Mouse (Mus musculus): Measurements from ENCODE around the gene Fbn1. TPM values are rescaled to one million over a fixed set of nuclear protein-coding genes. Genes with fewer than 3 reads are reported as not detected.

Fbn1 gene
- 32.8 and 35.1 TPM in 2 replicates for polyA plus RNA-seq (2015; fragmentation: Nextera tagmentation; extraction: Ambion mirVana)

DNA sequence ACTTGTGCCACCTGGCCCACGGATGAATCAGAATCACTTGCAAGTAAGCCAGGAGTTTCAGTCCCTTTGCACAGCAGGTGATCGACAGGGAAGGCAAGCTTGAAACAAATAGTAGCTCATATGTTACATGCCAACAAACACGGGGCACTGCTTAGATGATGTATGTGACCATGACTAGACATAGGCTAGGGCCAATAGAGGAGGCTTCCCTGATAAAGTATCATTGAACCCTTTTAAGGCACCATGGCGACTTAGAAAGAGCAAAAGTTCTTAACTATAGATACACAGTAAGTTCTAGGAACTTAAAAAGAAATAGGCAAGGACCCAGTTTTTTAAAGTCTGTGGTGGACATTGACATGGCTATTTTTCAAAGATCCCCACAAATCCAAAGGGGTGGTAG lies at the start of gene Fbn1:
Gene Fbn1, minus strand, starts transcription at position 101 of the 400 bp plus-strand sequence.
- WGBS: 69% methylated on average over 4 of the region's 4 CpGs

DNA sequence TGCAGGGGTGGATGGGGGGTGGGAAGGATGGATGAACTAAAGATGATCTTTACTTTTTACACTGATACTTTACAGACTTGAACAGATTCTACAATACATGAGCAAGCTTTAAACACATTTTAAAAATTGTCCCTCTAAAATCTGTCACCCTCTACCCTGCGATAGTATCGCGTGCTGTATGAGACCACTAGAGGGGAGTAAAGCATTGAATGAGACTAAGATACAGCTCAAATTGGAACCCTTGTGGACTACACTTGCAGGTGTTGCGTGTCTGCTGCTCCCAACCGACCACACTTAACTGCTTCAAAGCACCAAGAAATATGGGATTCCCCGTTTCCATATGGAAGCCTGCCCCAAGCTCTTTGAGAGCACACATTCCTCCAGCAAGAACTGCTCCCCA lies 48.0 kb upstream of the Fbn1 start:
- Histone ChIP-seq H3K9me3 (ENCODE audit: control insufficient read depth, low read length) (no peaks in the 10 kb centered on the region; the same call in 1 of the 2 replicates), H3K4me1 (replicated peaks; ENCODE audit: control insufficient read depth, insufficient read depth, low read length) (no peaks in the 10 kb centered on the region), H3K4me2 (ENCODE audit: low read depth, low read length) (no peak overlapping the region), H3K27ac (ENCODE audit: low read length) (no peak overlapping the region), H3K36me3 (ENCODE audit: control insufficient read depth, insufficient read depth, low read length) (no peaks in the 10 kb centered on the region), H3K9ac (ENCODE audit: low read length) (no peak overlapping the region), H3K27me3 (ENCODE audit: control insufficient read depth, insufficient read depth, low read depth, low read length) (no peaks in the 10 kb centered on the region), H3K4me3 (ENCODE audit: low read length) (no peak overlapping the region)
- 76% methylated on average over 6 of the region's 6 CpGs for WGBS
- ATAC-seq (ENCODE audit: low read depth): no peak

More for the DNA sequence above, at the start of gene Fbn1:
- ATAC-seq (ENCODE audit: low read depth): no peak
- Histone ChIP-seq H3K9ac (ENCODE audit: low read length) (peak within 1 kb of the TSS; percentile 83), H3K9me3 (ENCODE audit: control insufficient read depth, low read length) (no peaks in the 10 kb centered on the region), H3K27ac (ENCODE audit: low read length) (peak within 1 kb of the TSS; percentile 92), H3K4me1 (replicated peaks; ENCODE audit: control insufficient read depth, insufficient read depth, low read length) (peaks cover 9% of the 10 kb centered on the region), H3K4me3 (ENCODE audit: low read length) (peak within 1 kb of the TSS; percentile 76), H3K4me2 (ENCODE audit: low read depth, low read length) (peak within 1 kb of the TSS; percentile 92), H3K36me3 (ENCODE audit: control insufficient read depth, insufficient read depth, low read length) (no peaks in the 10 kb centered on the region), H3K27me3 (ENCODE audit: control insufficient read depth, insufficient read depth, low read depth, low read length) (peaks cover 5% of the 10 kb centered on the region; the same call in 1 of the 2 replicates)

GRCm38 (mm10) chr2:125548806-125549578 lies 41.2 kb upstream of the Fbn1 start:
- H3K4me2 ChIP-seq (ENCODE audit: low read depth, low read length): no peak overlapping the region
- WGBS: 40% methylated on average over 1 of the region's 1 CpGs

DNA sequence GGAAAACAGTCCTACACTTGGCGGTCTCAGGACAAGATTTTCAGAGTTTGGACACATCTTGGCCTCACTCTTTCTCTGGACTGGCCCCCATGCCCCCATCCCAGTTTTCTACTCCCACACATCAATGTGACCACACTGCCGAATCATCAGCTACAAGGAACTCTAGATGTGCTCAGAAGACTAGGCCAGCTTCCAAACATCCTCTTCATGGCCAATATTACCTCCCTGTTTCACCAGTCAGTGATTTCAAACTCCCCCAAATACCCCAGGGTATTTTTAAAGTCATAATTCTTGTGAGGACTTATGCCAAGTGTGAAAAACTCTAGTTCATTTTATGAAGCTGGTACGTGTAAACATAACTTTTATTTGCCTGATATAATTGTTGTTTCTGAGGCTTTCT lies 37.2 kb upstream of the Fbn1 start:
- Histone ChIP-seq H3K4me3 (ENCODE audit: low read length) (no peak overlapping the region), H3K4me1 (replicated peaks; ENCODE audit: control insufficient read depth, insufficient read depth, low read length) (no peaks in the 10 kb centered on the region), H3K27ac (ENCODE audit: low read length) (no peak overlapping the region), H3K4me2 (ENCODE audit: low read depth, low read length) (no peak overlapping the region), H3K9me3 (ENCODE audit: control insufficient read depth, low read length) (no peaks in the 10 kb centered on the region), H3K9ac (ENCODE audit: low read length) (no peak overlapping the region), H3K27me3 (ENCODE audit: control insufficient read depth, insufficient read depth, low read depth, low read length) (no peaks in the 10 kb centered on the region), H3K36me3 (ENCODE audit: control insufficient read depth, insufficient read depth, low read length) (no peaks in the 10 kb centered on the region)
- ATAC-seq (ENCODE audit: low read depth): no peak
- WGBS: 66% methylated on average over 3 of the region's 3 CpGs

More at GRCm38 (mm10) chr2:125548806-125549578, 41.2 kb upstream of the Fbn1 start:
- no peaks in the 10 kb centered on the region for H3K4me1 ChIP-seq (replicated peaks; ENCODE audit: control insufficient read depth, insufficient read depth, low read length)
- H3K36me3 ChIP-seq (ENCODE audit: control insufficient read depth, insufficient read depth, low read length): no peaks in the 10 kb centered on the region
- no peaks in the 10 kb centered on the region for H3K9me3 ChIP-seq (ENCODE audit: control insufficient read depth, low read length)
- no peak overlapping the region for H3K27ac ChIP-seq (ENCODE audit: low read length)
- H3K27me3 ChIP-seq (ENCODE audit: control insufficient read depth, insufficient read depth, low read depth, low read length): no peaks in the 10 kb centered on the region
- no peak overlapping the region for H3K4me3 ChIP-seq (ENCODE audit: low read length)
- H3K9ac ChIP-seq (ENCODE audit: low read length): no peak overlapping the region
- no peak for ATAC-seq (ENCODE audit: low read depth)

DNA sequence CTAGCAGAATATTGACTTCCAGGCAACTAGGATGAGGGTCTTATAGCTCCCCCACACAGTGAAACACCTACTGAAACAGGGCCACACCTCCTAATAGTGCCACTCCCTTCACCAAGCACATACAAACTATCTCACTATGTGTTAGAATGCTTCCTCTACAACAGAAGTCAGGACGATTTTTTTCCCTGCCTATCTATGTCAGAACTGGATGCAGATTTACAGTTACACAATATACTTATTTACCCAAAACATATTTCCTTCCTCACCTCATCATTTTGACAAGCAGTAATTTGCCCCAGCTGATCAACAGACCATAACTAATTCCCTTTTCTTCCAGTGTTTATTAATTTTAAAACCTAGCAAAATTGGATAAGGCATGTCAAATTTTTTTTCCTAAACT lies 35.9 kb upstream of the Fbn1 start:
- Histone ChIP-seq H3K36me3 (ENCODE audit: control insufficient read depth, insufficient read depth, low read length) (no peaks in the 10 kb centered on the region), H3K9ac (ENCODE audit: low read length) (no peak overlapping the region), H3K4me3 (ENCODE audit: low read length) (no peak overlapping the region), H3K27ac (ENCODE audit: low read length) (no peak overlapping the region), H3K27me3 (ENCODE audit: control insufficient read depth, insufficient read depth, low read depth, low read length) (no peaks in the 10 kb centered on the region), H3K9me3 (ENCODE audit: control insufficient read depth, low read length) (no peaks in the 10 kb centered on the region), H3K4me1 (replicated peaks; ENCODE audit: control insufficient read depth, insufficient read depth, low read length) (no peaks in the 10 kb centered on the region), H3K4me2 (ENCODE audit: low read depth, low read length) (no peak overlapping the region)
- peak; percentile 41 for ATAC-seq (ENCODE audit: low read depth)
- WGBS: 29% methylated on average over 1 of the region's 1 CpGs

DNA sequence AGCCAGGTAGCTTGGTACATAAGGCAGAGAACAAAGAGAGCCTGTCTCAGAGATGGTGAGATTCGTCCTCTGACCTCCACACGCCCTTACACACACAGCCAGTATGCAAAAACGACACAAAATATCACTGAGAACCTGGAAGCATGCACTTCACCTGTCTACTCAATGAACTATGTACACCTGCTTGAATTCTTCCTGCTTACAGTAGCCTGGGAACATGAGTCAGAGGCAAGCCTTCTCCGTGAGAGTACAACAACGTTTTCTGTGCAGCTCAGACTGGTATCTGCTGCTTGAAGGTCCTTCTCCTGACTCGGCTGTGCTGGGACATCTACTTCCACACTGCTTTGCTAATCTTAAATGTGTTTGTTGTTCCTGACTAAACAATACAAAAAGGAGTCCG lies 33.7 kb upstream of the Fbn1 start:
- no peaks in the 10 kb centered on the region for H3K4me1 ChIP-seq (replicated peaks; ENCODE audit: control insufficient read depth, insufficient read depth, low read length)
- 59% methylated on average over 7 of the region's 7 CpGs for WGBS
- no peaks in the 10 kb centered on the region for H3K36me3 ChIP-seq (ENCODE audit: control insufficient read depth, insufficient read depth, low read length)
- no peak for ATAC-seq (ENCODE audit: low read depth)
- no peak overlapping the region for H3K4me2 ChIP-seq (ENCODE audit: low read depth, low read length)
- H3K27me3 ChIP-seq (ENCODE audit: control insufficient read depth, insufficient read depth, low read depth, low read length): no peaks in the 10 kb centered on the region
- no peak overlapping the region for H3K27ac ChIP-seq (ENCODE audit: low read length)
- no peaks in the 10 kb centered on the region for H3K9me3 ChIP-seq (ENCODE audit: control insufficient read depth, low read length)
- no peak overlapping the region for H3K9ac ChIP-seq (ENCODE audit: low read length)
- no peak overlapping the region for H3K4me3 ChIP-seq (ENCODE audit: low read length)

DNA sequence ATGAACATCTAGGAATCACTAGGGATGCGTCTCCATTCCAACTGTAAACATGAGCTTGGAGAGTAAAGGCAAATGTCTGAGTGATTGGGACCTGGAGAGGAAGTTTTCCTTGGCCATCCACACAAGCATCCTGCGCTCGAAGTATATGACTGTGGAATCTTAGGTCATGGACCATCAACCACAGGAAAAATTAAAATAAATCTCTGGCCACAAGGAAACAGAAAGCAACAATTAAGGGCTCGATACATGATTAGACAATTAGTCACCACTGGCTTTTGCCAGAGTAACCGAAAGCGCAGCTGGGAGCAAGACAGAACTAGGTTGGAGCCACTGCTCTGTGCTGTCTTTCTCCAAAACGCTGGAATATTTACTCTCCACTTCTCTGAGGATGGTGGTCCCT lies 32.8 kb upstream of the Fbn1 start:
- H3K36me3 ChIP-seq (ENCODE audit: control insufficient read depth, insufficient read depth, low read length): no peaks in the 10 kb centered on the region

GRCm38 (mm10) chr2:125539640-125540039 lies 31.8 kb upstream of the Fbn1 start:
- Histone ChIP-seq H3K36me3 (ENCODE audit: control insufficient read depth, insufficient read depth, low read length) (no peaks in the 10 kb centered on the region), H3K27me3 (ENCODE audit: control insufficient read depth, insufficient read depth, low read depth, low read length) (no peaks in the 10 kb centered on the region), H3K4me3 (ENCODE audit: low read length) (no peak overlapping the region), H3K4me1 (replicated peaks; ENCODE audit: control insufficient read depth, insufficient read depth, low read length) (no peaks in the 10 kb centered on the region), H3K9me3 (ENCODE audit: control insufficient read depth, low read length) (no peaks in the 10 kb centered on the region), H3K27ac (ENCODE audit: low read length) (no peak overlapping the region), H3K9ac (ENCODE audit: low read length) (no peak overlapping the region), H3K4me2 (ENCODE audit: low read depth, low read length) (no peak overlapping the region)
- no peak for ATAC-seq (ENCODE audit: low read depth)
- 81% methylated on average over 3 of the region's 3 CpGs for WGBS

More for the DNA sequence above, 32.8 kb upstream of the Fbn1 start:
- no peak for ATAC-seq (ENCODE audit: low read depth)
- Histone ChIP-seq H3K9ac (ENCODE audit: low read length) (no peak overlapping the region), H3K4me1 (replicated peaks; ENCODE audit: control insufficient read depth, insufficient read depth, low read length) (no peaks in the 10 kb centered on the region), H3K4me3 (ENCODE audit: low read length) (no peak overlapping the region), H3K27ac (ENCODE audit: low read length) (no peak overlapping the region), H3K27me3 (ENCODE audit: control insufficient read depth, insufficient read depth, low read depth, low read length) (no peaks in the 10 kb centered on the region), H3K4me2 (ENCODE audit: low read depth, low read length) (no peak overlapping the region), H3K9me3 (ENCODE audit: control insufficient read depth, low read length) (no peaks in the 10 kb centered on the region)
- 75% methylated on average over 7 of the region's 7 CpGs for WGBS

- H3K9me3 ChIP-seq (ENCODE audit: control insufficient read depth, low read length): no peaks in the 10 kb centered on the region
- H3K4me3 ChIP-seq (ENCODE audit: low read length): no peak overlapping the region
- no peak overlapping the region for H3K9ac ChIP-seq (ENCODE audit: low read length)
- H3K4me1 ChIP-seq (replicated peaks; ENCODE audit: control insufficient read depth, insufficient read depth, low read length): no peaks in the 10 kb centered on the region
- ATAC-seq (ENCODE audit: low read depth): peak; percentile 61; the same call in 1 of the 2 replicates
- no peak overlapping the region for H3K27ac ChIP-seq (ENCODE audit: low read length)
- H3K4me2 ChIP-seq (ENCODE audit: low read depth, low read length): no peak overlapping the region
- H3K27me3 ChIP-seq (ENCODE audit: control insufficient read depth, insufficient read depth, low read depth, low read length): no peaks in the 10 kb centered on the region
- H3K36me3 ChIP-seq (ENCODE audit: control insufficient read depth, insufficient read depth, low read length): no peaks in the 10 kb centered on the region
- 56% methylated on average over 6 of the region's 6 CpGs for WGBS
Measured at GRCm38 (mm10) chr2:125530665-125531064, 22.9 kb upstream of the Fbn1 start.

Measured in lung, embryonic 16.5 days (tissue).